Mouse (Mus musculus) G1E (cell line): ENCODE data around the gene Edem1. TPM values are rescaled to one million over a fixed set of nuclear protein-coding genes. Genes with fewer than 3 reads are reported as not detected.

Source experiments
- ATAC-seq: 2 replicates; pipeline ENCODE4 v1.8.0; 2016; ENCODE audit warnings: mild to moderate bottlenecking; ENCODE audit not compliant: insufficient number of reproducible peaks, poor library complexity, low FRiP score, severe bottlenecking; ENCODE audit errors: extremely low read depth
- DNase-seq: peaks from one replicate; pipeline ENCODE4 v3.0.0; 2012; ENCODE audit warnings: low spot score
- H3K27me3 ChIP-seq: 2 replicates; pipeline ENCODE4 v1.6.1; 2012; ENCODE audit warnings: mild to moderate bottlenecking, low read length, inconsistent platforms; ENCODE audit not compliant: insufficient read depth
- H3K36me3 ChIP-seq: replicated peaks from 2 replicates; pipeline ENCODE3; 2012; ENCODE audit warnings: mild to moderate bottlenecking, inconsistent platforms
- H3K4me1 ChIP-seq: 2 replicates; pipeline ENCODE4 v1.6.1; 2012; ENCODE audit warnings: low read depth, low read length, inconsistent platforms, mixed read lengths; ENCODE audit not compliant: insufficient read depth
- H3K4me3 ChIP-seq: 2 replicates; pipeline ENCODE4 v1.5.1; 2012; ENCODE audit warnings: low read depth, mild to moderate bottlenecking, inconsistent platforms, low read length, moderate library complexity, mixed read lengths
- H3K9me3 ChIP-seq: replicated peaks from 2 replicates; pipeline ENCODE4 v1.6.1; 2012; ENCODE audit warnings: inconsistent platforms
- CTCF ChIP-seq: IDR thresholded peaks from 2 replicates; pipeline ENCODE4 v1.5.1; 2012; ENCODE audit warnings: low read depth, low read length, inconsistent platforms, mixed read lengths
- GATA1 ChIP-seq: IDR thresholded peaks from 2 replicates; pipeline ENCODE4 v1.6.1; 2012; ENCODE audit warnings: borderline replicate concordance, low read length, inconsistent platforms, mixed read lengths
- GATA2 ChIP-seq: IDR thresholded peaks from 2 replicates; pipeline ENCODE4 v1.6.1; 2012; ENCODE audit warnings: low read depth, low read length, inconsistent platforms, borderline replicate concordance
- POLR2AphosphoS5 ChIP-seq: IDR thresholded peaks from 2 replicates; pipeline ENCODE4 v1.6.1; 2012; ENCODE audit warnings: low read depth, low read length, inconsistent platforms; ENCODE audit not compliant: insufficient replicate concordance
- TAL1 ChIP-seq: conservative IDR thresholded peaks from 2 replicates; pipeline ENCODE4 v1.6.1; 2012; ENCODE audit warnings: low read depth, low read length, inconsistent platforms, mixed read lengths
- polyA plus RNA-seq: library from polyadenylated mRNA; stranded (reverse); fragments of >175 nt; gene quantifications from 2 replicates; pipeline ENCODE4 v1.2.3, GENCODE M21; 2012
- total RNA-seq, 2 experiments: library from RNA; stranded (forward) in 1 of 2; stranded (reverse) in 1 of 2; fragments of 200-1000 nt in 1 of 2; fragments of >200 nt in 1 of 2; fragmentation: Nextera tagmentation in 1 of 2; gene quantifications; 2 replicates each; pipeline ENCODE4 v1.2.3; 2014 to 2017

The Edem1 gene
- total and polyA plus RNA-seq, 3 experiments = 9.6 to 79.5 (median 66.1) TPM

DNA sequence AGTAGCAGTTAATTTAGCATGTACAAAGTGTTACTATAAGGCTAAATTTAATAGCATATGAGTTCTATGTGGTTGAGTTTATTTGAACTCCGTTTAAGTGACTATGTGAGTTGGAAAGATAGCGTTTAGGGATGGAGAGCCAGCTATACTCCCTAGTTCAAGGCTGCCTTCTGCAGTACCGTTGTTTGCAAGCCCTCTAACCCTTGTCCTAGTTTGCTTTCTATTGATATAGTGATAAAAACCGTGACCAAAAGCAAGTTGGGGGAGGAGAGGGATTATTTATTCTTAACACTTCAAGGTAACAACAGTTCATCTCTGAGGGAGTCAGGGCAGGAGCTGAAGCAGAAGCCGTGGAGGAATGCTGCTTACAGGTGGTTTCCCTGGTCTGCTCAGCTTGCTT, 36.9 kb upstream of the Edem1 start:
- Histone ChIP-seq H3K4me1 (peaks cover 48% of the 10 kb centered on the region), H3K36me3 (peaks cover 73% of the 10 kb centered on the region)
- no peak for ATAC-seq

DNA sequence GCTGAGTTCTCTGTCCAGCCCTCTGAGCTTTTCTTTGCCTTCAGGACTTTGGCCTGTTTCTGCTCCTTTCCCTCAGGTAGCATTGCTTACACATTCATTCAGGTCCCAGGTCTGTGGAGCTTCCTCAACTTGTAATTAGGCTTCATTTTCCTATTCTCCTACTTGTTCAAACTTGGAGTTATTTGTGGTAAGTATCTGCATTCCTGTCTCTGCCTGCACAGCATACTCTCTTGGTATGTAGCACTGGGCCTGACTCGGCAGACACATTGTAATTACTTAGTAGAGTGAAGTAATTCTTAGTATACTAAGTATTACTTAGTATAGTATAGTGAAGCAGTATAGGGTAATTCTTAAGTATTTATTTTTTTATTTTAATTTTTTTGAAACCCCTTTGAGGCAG, 32.5 kb upstream of the Edem1 start:
- no peak for TF ChIP-seq GATA1
- no peak for TF ChIP-seq POLR2AphosphoS5
- TF ChIP-seq GATA2 = no peak
- no peak for TF ChIP-seq CTCF
- no peak for TF ChIP-seq TAL1
- H3K27me3 ChIP-seq = no peaks in the 10 kb centered on the region
- no peaks in the 10 kb centered on the region for H3K9me3 ChIP-seq
- no peak overlapping the region for H3K4me3 ChIP-seq
- H3K4me1 ChIP-seq = peaks cover 56% of the 10 kb centered on the region
- H3K36me3 ChIP-seq = peaks cover 73% of the 10 kb centered on the region
- no peak for ATAC-seq
- no peak for DNase-seq

More for the DNA sequence above, 36.9 kb upstream of the Edem1 start:
- DNase-seq = no peak
- Histone ChIP-seq H3K4me3 (no peak overlapping the region), H3K9me3 (no peaks in the 10 kb centered on the region), H3K27me3 (no peaks in the 10 kb centered on the region)
- no peak for TF ChIP-seq GATA1
- no peak for TF ChIP-seq GATA2
- TF ChIP-seq CTCF = no peak
- TF ChIP-seq POLR2AphosphoS5 = no peak
- no peak for TF ChIP-seq TAL1

DNA sequence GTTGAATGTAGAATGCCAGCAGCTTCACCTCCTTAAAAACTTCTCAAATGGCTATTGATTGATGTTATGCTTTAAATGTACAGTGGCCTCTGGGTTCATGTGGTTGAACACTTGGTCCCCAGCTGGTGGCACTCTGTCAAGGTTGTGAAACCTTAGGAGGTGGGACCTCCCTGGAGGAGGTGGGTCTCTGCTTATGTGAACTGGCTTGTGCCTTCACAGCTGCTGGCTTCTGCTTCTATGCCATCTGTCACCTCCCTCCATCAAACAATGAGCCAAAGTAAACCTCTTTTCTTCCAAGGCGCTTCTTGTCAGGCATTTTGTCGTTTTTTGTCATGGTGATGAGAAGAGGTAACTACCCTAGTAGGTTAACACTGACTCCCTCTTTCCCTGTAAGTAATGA, 31.7 kb upstream of the Edem1 start:
- peaks cover 52% of the 10 kb centered on the region for H3K4me1 ChIP-seq

DNA sequence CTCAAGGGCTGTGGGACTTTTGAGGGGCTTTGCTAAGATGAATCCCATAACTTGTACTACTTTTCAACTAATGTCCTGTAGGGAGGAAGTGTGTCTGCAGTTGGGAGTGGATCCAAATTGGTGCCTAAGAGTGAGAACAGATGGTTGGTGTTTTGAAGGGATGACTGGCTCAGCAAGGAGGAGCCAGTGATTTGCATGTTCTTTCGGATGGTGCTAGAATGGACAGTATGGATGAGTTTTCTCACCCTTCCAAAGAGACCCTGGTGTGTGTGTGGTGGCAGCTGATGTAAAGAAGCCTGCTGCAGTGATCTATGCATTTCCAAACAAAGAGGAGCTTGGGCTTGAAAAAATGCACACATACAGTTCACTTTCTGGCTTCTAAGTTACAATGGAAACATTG, 23.2 kb upstream of the Edem1 start:
- Histone ChIP-seq H3K36me3 (peaks cover 51% of the 10 kb centered on the region), H3K27me3 (no peaks in the 10 kb centered on the region), H3K4me3 (no peak overlapping the region), H3K9me3 (no peaks in the 10 kb centered on the region), H3K4me1 (peaks cover 14% of the 10 kb centered on the region)
- ATAC-seq (no peak), DNase-seq (no peak)
- TF ChIP-seq CTCF = no peak
- TF ChIP-seq GATA2 = no peak
- TF ChIP-seq POLR2AphosphoS5 = no peak
- no peak for TF ChIP-seq TAL1
- TF ChIP-seq GATA1 = no peak

More for the DNA sequence above, 31.7 kb upstream of the Edem1 start:
- Histone ChIP-seq H3K4me3 (no peak overlapping the region), H3K9me3 (no peaks in the 10 kb centered on the region), H3K27me3 (no peaks in the 10 kb centered on the region), H3K36me3 (peaks cover 73% of the 10 kb centered on the region)
- no peak for ATAC-seq
- no peak for DNase-seq
- TF ChIP-seq GATA1 (no peak), POLR2AphosphoS5 (no peak), CTCF (no peak), TAL1 (no peak), GATA2 (no peak)

DNA sequence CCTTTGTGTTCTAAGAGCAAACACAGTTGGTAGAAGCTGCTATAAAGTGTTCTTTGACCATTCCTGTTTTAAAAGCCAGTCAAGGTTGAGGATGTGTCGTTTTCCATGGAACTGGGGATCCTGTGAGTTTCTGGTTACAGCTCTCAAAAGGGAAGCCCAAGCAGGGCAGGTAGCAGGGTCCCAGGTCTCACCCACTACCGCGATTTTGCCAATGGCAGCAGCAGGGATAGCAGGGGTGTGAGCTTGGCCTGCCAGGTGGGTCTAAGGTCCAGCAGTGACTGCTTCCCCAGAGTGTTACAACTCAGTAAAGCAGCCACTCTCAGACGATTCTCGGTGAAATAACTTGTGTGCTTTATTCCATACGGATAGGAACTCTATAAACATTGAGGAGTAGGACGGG, 22.6 kb upstream of the Edem1 start:
- Histone ChIP-seq H3K4me3 (no peak overlapping the region), H3K9me3 (no peaks in the 10 kb centered on the region), H3K4me1 (peaks cover 17% of the 10 kb centered on the region), H3K36me3 (peaks cover 53% of the 10 kb centered on the region), H3K27me3 (no peaks in the 10 kb centered on the region)
- DNase-seq = no peak
- no peak for TF ChIP-seq GATA2
- no peak for TF ChIP-seq GATA1
- TF ChIP-seq CTCF = no peak
- no peak for TF ChIP-seq POLR2AphosphoS5
- no peak for TF ChIP-seq TAL1
- no peak for ATAC-seq

DNA sequence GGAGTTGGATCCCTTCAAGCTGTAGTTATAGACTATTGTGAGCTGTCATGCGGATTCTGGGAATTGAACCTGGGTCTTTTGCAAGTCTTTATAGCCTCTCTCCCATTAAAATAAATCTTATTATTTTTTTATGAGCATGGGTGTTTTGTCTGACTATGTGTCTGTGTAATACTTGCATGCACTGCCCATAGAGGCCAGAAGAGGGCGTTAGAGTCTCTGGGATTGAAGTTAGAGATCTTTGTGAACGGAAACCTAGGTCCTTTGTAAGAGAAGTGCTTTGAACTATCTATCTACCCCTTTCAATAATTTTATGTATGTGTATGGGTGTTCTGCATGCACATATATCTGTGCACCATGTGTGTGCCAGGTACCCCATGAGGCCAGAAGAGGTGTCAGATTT, 21.0 kb upstream of the Edem1 start:
- ATAC-seq (no peak), DNase-seq (no peak)
- H3K27me3 ChIP-seq = no peaks in the 10 kb centered on the region
- peaks cover 17% of the 10 kb centered on the region for H3K4me1 ChIP-seq
- no peak for TF ChIP-seq POLR2AphosphoS5
- H3K4me3 ChIP-seq = no peak overlapping the region
- no peaks in the 10 kb centered on the region for H3K9me3 ChIP-seq
- peaks cover 46% of the 10 kb centered on the region for H3K36me3 ChIP-seq

DNA sequence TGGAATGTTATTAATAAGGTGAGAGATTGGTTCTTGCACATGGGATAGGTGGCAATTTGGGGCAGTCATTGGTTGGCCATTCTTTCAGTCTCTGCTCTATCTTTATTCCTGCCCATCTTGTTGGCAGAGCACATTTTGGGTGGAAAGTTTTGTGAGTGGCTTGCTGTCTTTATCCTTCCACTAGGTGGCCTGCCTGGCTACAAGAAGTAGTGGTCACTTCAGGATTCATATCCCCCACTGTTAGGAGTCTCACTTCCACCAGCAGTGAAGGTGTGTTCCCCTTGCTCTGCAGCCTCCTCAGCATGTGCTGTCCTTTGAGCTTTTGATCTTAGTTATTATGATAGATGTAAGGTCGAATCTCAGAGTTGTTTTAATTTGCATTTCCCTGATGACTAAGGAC, 19.7 kb upstream of the Edem1 start:
- TF ChIP-seq GATA1 = no peak
- DNase-seq (no peak), ATAC-seq (no peak)
- H3K27me3 ChIP-seq = no peaks in the 10 kb centered on the region
- H3K36me3 ChIP-seq = peaks cover 49% of the 10 kb centered on the region
- peaks cover 17% of the 10 kb centered on the region for H3K4me1 ChIP-seq
- no peak overlapping the region for H3K4me3 ChIP-seq
- no peaks in the 10 kb centered on the region for H3K9me3 ChIP-seq
